Mouse (Mus musculus) olfactory bulb, adult 2 months (tissue): Measurements from ENCODE around the gene Lama5. TPM values are rescaled to one million over a fixed set of nuclear protein-coding genes. Genes with fewer than 3 reads are reported as not detected.
A peak's percentile ranks its signal among the peaks of the same experiment; 100 is the strongest.
"Not testable (repeated sequence)": the region's sequence is repeated elsewhere in the genome, so short reads cannot be mapped to it uniquely, and the experiment has no call there.

Source experiments
- H3K27ac ChIP-seq: fragments of 200-500 bp; 2 replicates; pipeline ENCODE4 v1.5.1; 2012; ENCODE audit warnings: low read depth, low read length; ENCODE audit not compliant: insufficient read depth
- H3K4me1 ChIP-seq: fragments of 200-500 bp; 2 replicates; pipeline ENCODE4 v1.6.1; 2012; ENCODE audit warnings: low read length; ENCODE audit not compliant: control insufficient read depth, insufficient read depth
- H3K4me3 ChIP-seq: fragments of 200-500 bp; 2 replicates; pipeline ENCODE4 v1.5.1; 2012; ENCODE audit warnings: mild to moderate bottlenecking, low read depth, low read length, moderate library complexity; ENCODE audit not compliant: insufficient read depth
- CTCF ChIP-seq: fragments of 200-500 bp; IDR thresholded peaks from 2 replicates; pipeline ENCODE4 v1.5.1; 2012; ENCODE audit warnings: low read depth, mild to moderate bottlenecking, low read length, moderate library complexity; ENCODE audit not compliant: insufficient read depth
- POLR2A ChIP-seq: fragments of 200-500 bp; IDR thresholded peaks from 2 replicates; pipeline ENCODE4 v1.6.1; 2012; ENCODE audit warnings: mild to moderate bottlenecking, low read depth, low read length, moderate library complexity; ENCODE audit not compliant: insufficient read depth
- WGBS: fragments of 180-500 bp; shearing (Covaris S2); methylation state at CpG from one replicate; pipeline ENCODE4 v1.1.7; 2018; 5-methylcytosine and 5-hydroxymethylcytosine counted together
- polyA plus RNA-seq: library from polyadenylated mRNA; stranded (reverse); fragments of >200 nt; gene quantifications from 2 replicates; pipeline ENCODE4 v1.2.4, GENCODE M21; 2012; ENCODE audit warnings: low replicate concordance; ENCODE audit not compliant: missing spikeins, insufficient read depth, insufficient read length

Gene Lama5
- polyA plus RNA-seq, 1 experiment = not detected

- Histone ChIP-seq H3K4me1 (peaks cover 21% of the 10 kb centered on the region), H3K4me3 (no peak overlapping the region), H3K27ac (no peak overlapping the region)
- 88% methylated on average over 7 of the region's 7 CpGs for whole genome bisulfite sequencing
- TF ChIP-seq CTCF = no peak
- no peak for TF ChIP-seq POLR2A
Measured at GRCm38 (mm10) chr2:180175725-180176124, 49.9 kb downstream of the Lama5 start.

GRCm38 (mm10) chr2:180174121-180174520 lies 51.5 kb downstream of the Lama5 start:
- Histone ChIP-seq H3K27ac (no peak overlapping the region), H3K4me3 (no peak overlapping the region), H3K4me1 (peaks cover 25% of the 10 kb centered on the region)
- WGBS = 85% methylated on average over 5 of the region's 5 CpGs
- no peak for TF ChIP-seq CTCF
- TF ChIP-seq POLR2A = no peak

- H3K27ac ChIP-seq, H3K4me3 ChIP-seq: not testable (repeated sequence)
- H3K4me1 ChIP-seq = peaks cover 25% of the 10 kb centered on the region
- WGBS = 80% methylated on average over 8 of the region's 8 CpGs
Measured at GRCm38 (mm10) chr2:180173711-180174110, 51.9 kb downstream of the Lama5 start.

GRCm38 (mm10) chr2:180173163-180173562 lies 52.5 kb downstream of the Lama5 start:
- peaks cover 25% of the 10 kb centered on the region for H3K4me1 ChIP-seq
- TF ChIP-seq POLR2A (no peak), CTCF (no peak)
- H3K4me3 ChIP-seq = peak overlapping the region; percentile 97; the same call in 1 of the 2 replicates
- 73% methylated on average over 4 of the region's 4 CpGs for WGBS
- H3K27ac ChIP-seq = no peak overlapping the region

- no peak overlapping the region for H3K27ac ChIP-seq
- peaks cover 25% of the 10 kb centered on the region for H3K4me1 ChIP-seq
- under 1% methylated on average over 9 of the region's 9 CpGs for WGBS
- peak overlapping the region; percentile 97 for H3K4me3 ChIP-seq
- no peak for TF ChIP-seq CTCF
Measured at GRCm38 (mm10) chr2:180172152-180172551, 53.5 kb downstream of the Lama5 start.

GRCm38 (mm10) chr2:180171522-180172070 lies 54.1 kb downstream of the Lama5 start:
- no peak for TF ChIP-seq CTCF
- peak; percentile 79; the same call in 1 of the 2 replicates for TF ChIP-seq POLR2A
- under 1% methylated on average over 80 of the region's 80 CpGs for whole genome bisulfite sequencing
- Histone ChIP-seq H3K27ac (peak overlapping the region; percentile 74), H3K4me3 (peak overlapping the region; percentile 97), H3K4me1 (peaks cover 25% of the 10 kb centered on the region)

GRCm38 (mm10) chr2:180170806-180171521 lies 54.7 kb downstream of the Lama5 start, which contains the start of gene Adrm1:
Gene Adrm1 (plus strand): TSS chr2:180171485.
- WGBS = 5% methylated on average over 41 of the region's 41 CpGs
- TF ChIP-seq POLR2A (no peak), CTCF (peak; percentile 94)
- Histone ChIP-seq H3K4me3 (peak within 1 kb of the TSS; percentile 97), H3K4me1 (peaks cover 25% of the 10 kb centered on the region), H3K27ac (peak within 1 kb of the TSS; percentile 74)

- H3K27ac ChIP-seq = no peak overlapping the region
- TF ChIP-seq POLR2A (no peak), CTCF (no peak)
- WGBS = 81% methylated on average over 11 of the region's 11 CpGs
Measured at GRCm38 (mm10) chr2:180170151-180170805, 55.4 kb downstream of the Lama5 start.

GRCm38 (mm10) chr2:180166869-180167268 lies 58.8 kb downstream of the Lama5 start:
- no peak overlapping the region for H3K27ac ChIP-seq
- H3K4me1 ChIP-seq = peaks cover 7% of the 10 kb centered on the region; the same call in 1 of the 2 replicates
- no peak overlapping the region for H3K4me3 ChIP-seq
- WGBS = 96% methylated on average over 2 of the region's 2 CpGs
- TF ChIP-seq POLR2A = no peak
- no peak for TF ChIP-seq CTCF

More at GRCm38 (mm10) chr2:180170151-180170805, 55.4 kb downstream of the Lama5 start:
- Histone ChIP-seq H3K4me3 (no peak overlapping the region), H3K4me1 (peaks cover 25% of the 10 kb centered on the region)
